Mouse (Mus musculus): ENCODE measurements around the gene Ctnnb1. TPM values are rescaled to one million over a fixed set of nuclear protein-coding genes. Genes with fewer than 3 reads are reported as not detected.
A peak's percentile ranks its signal among the peaks of the same experiment; 100 is the strongest.

Gene Ctnnb1
- polyA plus RNA-seq, 1 experiment from 2014 or later: 363 TPM

DNA sequence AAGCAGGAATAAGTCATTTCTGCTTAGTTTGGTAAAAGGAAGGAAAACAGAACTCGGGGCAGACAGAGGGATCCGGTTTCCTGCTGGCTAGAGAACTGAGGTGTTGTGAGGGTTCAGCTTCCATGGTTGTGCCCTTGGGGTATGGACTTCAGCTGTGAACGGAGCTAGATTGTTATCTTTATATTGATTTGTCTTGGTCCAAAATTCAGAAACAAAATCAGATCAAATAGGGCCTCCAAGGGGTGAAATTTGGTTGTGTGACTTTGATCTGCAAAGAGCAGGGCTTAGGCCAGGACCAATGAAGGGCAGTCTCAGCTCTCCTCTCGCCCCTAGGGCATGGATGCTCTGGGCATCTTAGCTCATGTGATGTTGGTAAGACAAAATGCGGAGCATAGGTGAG lies 55.5 kb downstream of the Ctnnb1 start:
- peak overlapping the region; percentile 83 for H3K27ac ChIP-seq (ENCODE audit: low read depth, low read length)
- no peak for ATAC-seq
- H3K9me3 ChIP-seq (ENCODE audit: control insufficient read depth): no peaks in the 10 kb centered on the region
- H3K4me3 ChIP-seq (ENCODE audit: low read depth, low read length): no peak overlapping the region
- no peaks in the 10 kb centered on the region; the same call in 1 of the 2 replicates for H3K36me3 ChIP-seq (ENCODE audit: control insufficient read depth, insufficient read depth)
- no peaks in the 10 kb centered on the region for H3K27me3 ChIP-seq (replicated peaks; ENCODE audit: control insufficient read depth, insufficient read depth, low read length)
- no peak overlapping the region; the same call in 1 of the 2 replicates for H3K4me2 ChIP-seq (replicated peaks; ENCODE audit: low read depth)
- H3K4me1 ChIP-seq (replicated peaks; ENCODE audit: control insufficient read depth, insufficient read depth, low read length): peaks cover 12% of the 10 kb centered on the region
- H3K9ac ChIP-seq (ENCODE audit: low read depth, low read length): no peak overlapping the region
- TF ChIP-seq CTCF (IDR thresholded peaks at IDR 0.05; ENCODE audit: low read depth): no peak
- WGBS: 76% methylated on average over 5 of the region's 5 CpGs

DNA sequence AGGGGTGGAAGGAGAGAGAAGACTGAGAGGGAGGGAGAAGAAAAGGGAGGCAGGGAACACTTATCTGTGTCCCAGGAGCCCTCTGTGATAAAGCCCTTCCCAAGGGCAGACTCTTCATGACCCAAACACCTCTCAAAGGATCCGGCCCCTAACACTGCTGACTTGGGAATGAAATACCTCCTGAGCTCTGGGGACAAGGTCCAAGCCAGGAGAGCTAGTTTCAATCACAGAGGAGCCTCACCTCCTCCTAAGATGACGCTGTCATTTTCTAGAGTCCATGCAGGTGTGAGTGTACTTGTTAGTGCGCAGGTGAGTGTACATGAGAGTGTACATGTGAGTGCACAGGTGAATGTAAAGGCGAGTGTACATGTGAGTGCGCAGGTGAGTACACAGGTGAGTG lies 56.0 kb downstream of the Ctnnb1 start:
- 65% methylated on average over 5 of the region's 5 CpGs for WGBS
- Histone ChIP-seq H3K4me2 (replicated peaks; ENCODE audit: low read depth) (no peak overlapping the region), H3K4me1 (replicated peaks; ENCODE audit: control insufficient read depth, insufficient read depth, low read length) (peaks cover 12% of the 10 kb centered on the region), H3K4me3 (ENCODE audit: low read depth, low read length) (no peak overlapping the region), H3K9me3 (ENCODE audit: control insufficient read depth) (no peaks in the 10 kb centered on the region), H3K36me3 (ENCODE audit: control insufficient read depth, insufficient read depth) (no peaks in the 10 kb centered on the region; the same call in 1 of the 2 replicates), H3K27me3 (replicated peaks; ENCODE audit: control insufficient read depth, insufficient read depth, low read length) (no peaks in the 10 kb centered on the region), H3K9ac (ENCODE audit: low read depth, low read length) (no peak overlapping the region), H3K27ac (ENCODE audit: low read depth, low read length) (peak overlapping the region; percentile 83)
- ATAC-seq: peak; percentile 87
- TF ChIP-seq CTCF (IDR thresholded peaks at IDR 0.05; ENCODE audit: low read depth): no peak

DNA sequence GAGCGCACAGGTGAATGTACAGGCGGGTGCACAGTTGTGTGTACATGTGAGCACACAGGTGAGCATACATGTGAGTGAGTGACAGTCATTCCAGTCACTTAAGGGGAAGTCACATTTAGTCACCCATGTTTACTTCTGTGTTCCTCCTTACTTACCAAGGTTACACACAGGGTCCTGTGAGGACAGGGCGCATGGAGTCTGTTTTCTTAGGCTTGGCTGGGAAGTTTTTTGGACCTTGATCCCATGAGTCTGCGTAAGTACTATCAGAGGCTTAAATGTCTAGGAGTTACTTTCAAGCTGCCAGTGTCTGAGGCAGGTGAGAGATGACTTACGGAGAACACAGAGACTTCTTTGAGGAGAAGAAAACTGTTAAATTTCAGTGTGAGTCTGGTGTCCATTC lies 56.5 kb downstream of the Ctnnb1 start:
- 62% methylated on average over 5 of the region's 5 CpGs for WGBS
- Histone ChIP-seq H3K9me3 (ENCODE audit: control insufficient read depth) (no peaks in the 10 kb centered on the region), H3K9ac (ENCODE audit: low read depth, low read length) (no peak overlapping the region), H3K4me2 (replicated peaks; ENCODE audit: low read depth) (peak overlapping the region; percentile 3; the same call in 1 of the 2 replicates), H3K4me3 (ENCODE audit: low read depth, low read length) (no peak overlapping the region), H3K4me1 (replicated peaks; ENCODE audit: control insufficient read depth, insufficient read depth, low read length) (peaks cover 12% of the 10 kb centered on the region), H3K36me3 (ENCODE audit: control insufficient read depth, insufficient read depth) (no peaks in the 10 kb centered on the region; the same call in 1 of the 2 replicates), H3K27ac (ENCODE audit: low read depth, low read length) (peak overlapping the region; percentile 83), H3K27me3 (replicated peaks; ENCODE audit: control insufficient read depth, insufficient read depth, low read length) (no peaks in the 10 kb centered on the region)
- peak; percentile 84 for ATAC-seq
- no peak for TF ChIP-seq CTCF (IDR thresholded peaks at IDR 0.05; ENCODE audit: low read depth)

DNA sequence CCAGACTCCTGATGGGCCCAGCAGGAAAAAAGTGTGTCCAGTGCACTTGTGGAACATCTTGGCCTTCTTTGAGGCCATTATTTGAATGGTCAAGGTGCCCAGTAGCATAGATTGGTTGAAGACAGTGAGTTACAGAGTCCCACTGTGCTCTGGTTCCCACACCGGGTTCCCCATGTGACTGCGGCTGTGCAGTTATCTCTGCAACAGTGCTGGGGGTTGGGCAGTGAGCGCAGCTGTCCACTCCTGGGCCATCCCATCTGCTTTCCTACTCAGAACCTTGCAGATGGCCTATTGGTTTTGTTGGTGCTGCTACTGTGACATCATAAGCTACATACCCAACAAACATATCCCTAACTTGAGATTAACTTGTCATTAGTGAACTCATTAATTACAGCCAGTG lies 57.2 kb downstream of the Ctnnb1 start:
- WGBS: 61% methylated on average over 3 of the region's 3 CpGs
- Histone ChIP-seq H3K27me3 (replicated peaks; ENCODE audit: control insufficient read depth, insufficient read depth, low read length) (no peaks in the 10 kb centered on the region), H3K4me1 (replicated peaks; ENCODE audit: control insufficient read depth, insufficient read depth, low read length) (peaks cover 12% of the 10 kb centered on the region), H3K9me3 (ENCODE audit: control insufficient read depth) (no peaks in the 10 kb centered on the region), H3K9ac (ENCODE audit: low read depth, low read length) (no peak overlapping the region), H3K27ac (ENCODE audit: low read depth, low read length) (peak overlapping the region; percentile 83), H3K4me3 (ENCODE audit: low read depth, low read length) (no peak overlapping the region), H3K36me3 (ENCODE audit: control insufficient read depth, insufficient read depth) (no peaks in the 10 kb centered on the region; the same call in 1 of the 2 replicates), H3K4me2 (replicated peaks; ENCODE audit: low read depth) (no peak overlapping the region)
- no peak for ATAC-seq
- no peak for TF ChIP-seq CTCF (IDR thresholded peaks at IDR 0.05; ENCODE audit: low read depth)

DNA sequence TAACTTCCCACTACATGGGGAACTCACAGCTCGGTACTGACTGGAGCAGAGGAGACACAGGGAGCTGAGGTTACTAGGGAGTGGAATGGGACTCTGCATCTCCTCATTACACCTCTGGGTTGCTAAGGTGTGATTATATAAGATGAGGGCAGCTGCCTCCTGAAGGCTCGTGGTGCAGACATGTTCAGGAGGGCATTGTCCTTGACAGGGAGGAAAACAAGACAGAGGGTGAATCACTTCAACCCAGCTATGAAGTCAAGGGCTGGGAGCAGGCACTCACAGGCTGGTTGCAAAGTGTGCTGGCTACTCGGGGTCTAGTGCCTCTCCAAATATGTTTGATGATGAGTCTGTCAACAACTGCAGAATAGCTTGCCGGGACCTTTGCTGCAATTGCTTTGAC lies 58.0 kb downstream of the Ctnnb1 start:
- no peak overlapping the region for H3K27ac ChIP-seq (ENCODE audit: low read depth, low read length)
- no peak for TF ChIP-seq CTCF (IDR thresholded peaks at IDR 0.05; ENCODE audit: low read depth)
- peaks cover 12% of the 10 kb centered on the region for H3K4me1 ChIP-seq (replicated peaks; ENCODE audit: control insufficient read depth, insufficient read depth, low read length)
- no peak overlapping the region for H3K4me2 ChIP-seq (replicated peaks; ENCODE audit: low read depth)
- no peaks in the 10 kb centered on the region for H3K9me3 ChIP-seq (ENCODE audit: control insufficient read depth)
- ATAC-seq: no peak
- 66% methylated on average over 4 of the region's 4 CpGs for WGBS
- no peak overlapping the region for H3K4me3 ChIP-seq (ENCODE audit: low read depth, low read length)
- no peaks in the 10 kb centered on the region; the same call in 1 of the 2 replicates for H3K36me3 ChIP-seq (ENCODE audit: control insufficient read depth, insufficient read depth)
- H3K27me3 ChIP-seq (replicated peaks; ENCODE audit: control insufficient read depth, insufficient read depth, low read length): no peaks in the 10 kb centered on the region
- H3K9ac ChIP-seq (ENCODE audit: low read depth, low read length): no peak overlapping the region

DNA sequence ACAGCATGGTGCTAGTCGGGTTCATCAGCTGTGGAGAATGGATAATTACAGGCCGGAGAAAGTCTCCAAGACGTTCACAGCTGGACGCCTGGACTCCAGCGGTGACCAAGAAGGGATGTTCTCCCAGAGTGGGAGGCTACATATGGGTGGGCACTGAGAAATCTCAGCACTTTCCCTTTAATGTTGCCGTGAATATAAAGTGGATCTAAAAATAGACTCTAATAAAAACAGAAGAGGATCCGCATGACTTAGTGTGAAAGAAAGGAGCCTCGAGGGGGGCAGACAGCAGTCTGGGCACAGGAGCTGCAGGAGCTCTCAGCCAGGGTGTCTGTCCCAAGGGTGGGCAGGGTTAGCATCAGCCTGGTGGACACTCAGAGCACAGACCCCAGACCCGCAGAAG lies 59.1 kb downstream of the Ctnnb1 start:
- H3K27ac ChIP-seq (ENCODE audit: low read depth, low read length): no peak overlapping the region
- H3K36me3 ChIP-seq (ENCODE audit: control insufficient read depth, insufficient read depth): no peaks in the 10 kb centered on the region; the same call in 1 of the 2 replicates
- H3K9ac ChIP-seq (ENCODE audit: low read depth, low read length): no peak overlapping the region
- H3K4me2 ChIP-seq (replicated peaks; ENCODE audit: low read depth): no peak overlapping the region
- TF ChIP-seq CTCF (IDR thresholded peaks at IDR 0.05; ENCODE audit: low read depth): no peak
- 43% methylated on average over 9 of the region's 9 CpGs for WGBS
- ATAC-seq: no peak
- peaks cover 12% of the 10 kb centered on the region for H3K4me1 ChIP-seq (replicated peaks; ENCODE audit: control insufficient read depth, insufficient read depth, low read length)
- no peaks in the 10 kb centered on the region for H3K9me3 ChIP-seq (ENCODE audit: control insufficient read depth)
- H3K4me3 ChIP-seq (ENCODE audit: low read depth, low read length): no peak overlapping the region
- no peaks in the 10 kb centered on the region for H3K27me3 ChIP-seq (replicated peaks; ENCODE audit: control insufficient read depth, insufficient read depth, low read length)

Measured in intestine, postnatal 0 days (tissue).